ENCODE assay signal across 25 mouse cellular contexts in the genomic region with DNA sequence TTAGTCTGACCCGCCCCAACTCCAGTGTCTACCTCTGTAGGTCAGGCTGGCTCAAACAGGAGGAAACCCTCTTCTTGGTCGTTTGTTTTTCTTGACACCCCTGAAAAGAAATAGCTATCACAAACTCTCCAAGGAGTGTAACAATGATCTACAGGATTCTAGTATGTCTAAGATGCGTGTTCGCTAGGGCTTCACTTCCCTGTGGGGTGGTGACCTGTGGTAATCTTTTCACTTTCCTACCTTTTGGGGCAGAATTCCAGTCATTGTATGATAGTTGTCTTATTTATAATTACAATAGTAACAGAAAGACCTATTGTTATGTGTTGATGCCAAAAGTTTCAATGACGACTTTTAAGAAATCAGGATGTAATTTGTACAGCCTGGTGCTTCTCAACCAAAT. TPM values are rescaled to one million over a fixed set of nuclear protein-coding genes. Genes with fewer than 3 reads are reported as not detected.
"Had no signal": no experiment of that assay in that cellular context is flagged by ENCODE, and none has a peak within 500 bp of the region (broad histone marks: within the 10 kb centered on the region; RNA-seq: fewer than 3 reads in every experiment).

No protein-coding gene starts in this region.

- H3K9me3 ChIP-seq: kidney, embryonic 15.5 days; liver, embryonic 13.5 days; midbrain, embryonic 10.5 days; midbrain, embryonic 15.5 days; neural tube, embryonic 12.5 days; neural tube, embryonic 15.5 days had no signal

- H3K27ac ChIP-seq: kidney, embryonic 15.5 days; left cerebral cortex, adult 2 months; liver, embryonic 13.5 days; midbrain, embryonic 10.5 days; midbrain, embryonic 15.5 days; neural tube, embryonic 12.5 days; neural tube, embryonic 15.5 days had no signal

- H3K9ac ChIP-seq: kidney, embryonic 15.5 days; liver, embryonic 13.5 days; midbrain, embryonic 15.5 days; neural tube, embryonic 12.5 days; neural tube, embryonic 15.5 days had no signal

- ATAC-seq: lung, postnatal 0 days; midbrain, embryonic 15.5 days had no signal

- H3K36me3 ChIP-seq: kidney, embryonic 15.5 days; liver, embryonic 13.5 days; midbrain, embryonic 10.5 days; midbrain, embryonic 15.5 days; neural tube, embryonic 12.5 days; neural tube, embryonic 15.5 days had no signal

- H3K4me3 ChIP-seq: kidney, embryonic 15.5 days; left cerebral cortex, adult 2 months; liver, embryonic 13.5 days; megakaryocyte, embryonic 14.5 days; midbrain, embryonic 10.5 days; midbrain, embryonic 15.5 days; neural tube, embryonic 12.5 days; neural tube, embryonic 15.5 days had no signal

- H3K4me2 ChIP-seq: kidney, embryonic 15.5 days; liver, embryonic 13.5 days; midbrain, embryonic 15.5 days; neural tube, embryonic 12.5 days; neural tube, embryonic 15.5 days had no signal

- H3K27me3 ChIP-seq: kidney, embryonic 15.5 days; neural tube, embryonic 12.5 days had no signal

- DNase-seq: kidney, adult 8-10 months; kidney, postnatal 10 days; kidney, postnatal 36 days; layer of hippocampus, postnatal 36 days; liver, embryonic 13.5 days; lung, adult 2 months; retina, postnatal 1 day; thymus, adult 18-20 months; thymus, postnatal 36 days had no signal

RNA-seq across cellular contexts. Expression of a gene that starts 40.6 kb away (rescaled TPM):
- total RNA-seq: liver, adult 2 months had no signal
- polyA plus RNA-seq: kidney, embryonic 15.5 days; limb, embryonic 11.5 days; limb, embryonic 14.5 days; liver, adult 2 months; liver, embryonic 13.5 days; liver, embryonic 16.5 days; midbrain, embryonic 10.5 days; neural tube, embryonic 12.5 days; small intestine, adult 2 months; spleen, adult 2 months; stomach, embryonic 16.5 days; urinary bladder, adult 2 months had no signal
